Mouse (Mus musculus) midbrain, postnatal 0 days (tissue): Measurements from ENCODE around the gene Myo16. TPM values are rescaled to one million over a fixed set of nuclear protein-coding genes. Genes with fewer than 3 reads are reported as not detected.
A peak's percentile ranks its signal among the peaks of the same experiment; 100 is the strongest.

Experiments
- ATAC-seq: fragments of 200-750 bp; cut with Nextera tagmentation; 2 replicates; pipeline ENCODE4 v1.8.0; 2017; ENCODE audit warnings: moderate number of reproducible peaks, mild to moderate bottlenecking, moderate TSS enrichment, moderate library complexity; ENCODE audit not compliant: low FRiP score
- DNase-seq: peaks from one replicate; pipeline ENCODE4 v3.0.0-alpha.2; 2015; ENCODE audit warnings: low spot score
- H3K27ac ChIP-seq: fragments of 300-500 bp; sonication (generic); 2 replicates; pipeline ENCODE4 v1.5.1; 2014; ENCODE audit warnings: low read depth, mild to moderate bottlenecking, low read length, mixed read lengths
- H3K27me3 ChIP-seq: fragments of 300-500 bp; sonication (generic); 2 replicates; pipeline ENCODE4 v1.6.1; 2014; ENCODE audit warnings: low read length, control low read depth, mixed read lengths; ENCODE audit not compliant: insufficient read depth
- H3K36me3 ChIP-seq: fragments of 300-500 bp; sonication (generic); 2 replicates; pipeline ENCODE4 v1.6.1; 2014; ENCODE audit warnings: low read length, control low read depth, mixed read lengths; ENCODE audit not compliant: insufficient read depth
- H3K4me1 ChIP-seq: fragments of 300-500 bp; sonication (generic); 2 replicates; pipeline ENCODE4 v1.6.1; 2014; ENCODE audit warnings: mild to moderate bottlenecking, control low read depth, antibody characterized with exemption, low read length, mixed read lengths; ENCODE audit not compliant: insufficient read depth
- H3K4me2 ChIP-seq: fragments of 300-500 bp; sonication (generic); 2 replicates; pipeline ENCODE4 v1.6.1; 2014; ENCODE audit warnings: low read depth, mild to moderate bottlenecking, low read length, mixed read lengths; ENCODE audit not compliant: poor library complexity, severe bottlenecking
- H3K4me3 ChIP-seq: fragments of 300-500 bp; sonication (generic); 2 replicates; pipeline ENCODE4 v1.5.1; 2014; ENCODE audit warnings: low read depth, mild to moderate bottlenecking, low read length, moderate library complexity
- H3K9ac ChIP-seq: fragments of 300-500 bp; sonication (generic); replicated peaks from 2 replicates; pipeline ENCODE4 v1.6.1; 2014; ENCODE audit warnings: mild to moderate bottlenecking, low read length, moderate library complexity, mixed read lengths; ENCODE audit not compliant: poor library complexity, severe bottlenecking
- H3K9me3 ChIP-seq: fragments of 300-500 bp; sonication (generic); 2 replicates; pipeline ENCODE4 v1.6.1; 2016; ENCODE audit warnings: low read length, control low read depth
- CTCF ChIP-seq: IDR thresholded peaks from 2 replicates; pipeline ENCODE4 v1.5.1; 2016; ENCODE audit warnings: antibody characterized with exemption, mild to moderate bottlenecking
- WGBS: fragments of 180-500 bp; shearing (Covaris S2); extraction: QIAGEN DNeasy Blood & Tissue Kit; methylation state at CpG from one replicate; pipeline ENCODE4 v1.1.7; 2014; 5-methylcytosine and 5-hydroxymethylcytosine counted together
- polyA plus RNA-seq: library from polyadenylated mRNA; unstranded; fragments of >200 nt; fragmentation: Nextera tagmentation; extraction: Ambion mirVana; gene quantifications from 2 replicates; pipeline ENCODE4 v1.2.1, GENCODE M21; 2015
- total RNA-seq: library from RNA; depleted of rRNA; stranded (reverse); fragments of >200 nt; gene quantifications from 2 replicates; pipeline ENCODE4 v1.2.3, GENCODE M21; 2014

The Myo16 gene
- total and polyA plus RNA-seq, 2 experiments from 2014 or later, result 7.7 to 59.9 TPM

GRCm38 (mm10) chr8:10350451-10350850, 196.7 kb downstream of the Myo16 start:
- H3K27ac ChIP-seq, result no peak overlapping the region
- H3K4me2 ChIP-seq, result no peak overlapping the region
- H3K4me3 ChIP-seq, result no peak overlapping the region
- TF ChIP-seq CTCF, result no peak
- no peaks in the 10 kb centered on the region for H3K27me3 ChIP-seq
- 84% methylated on average over 1 of the region's 1 CpGs for WGBS
- H3K4me1 ChIP-seq, result no peaks in the 10 kb centered on the region
- no peak overlapping the region for H3K9ac ChIP-seq
- no peaks in the 10 kb centered on the region for H3K9me3 ChIP-seq
- DNase-seq (peak; percentile 30), ATAC-seq (no peak)
- no peaks in the 10 kb centered on the region for H3K36me3 ChIP-seq

- Histone ChIP-seq H3K36me3 (no peaks in the 10 kb centered on the region), H3K27ac (no peak overlapping the region), H3K27me3 (no peaks in the 10 kb centered on the region), H3K9ac (no peak overlapping the region), H3K4me3 (no peak overlapping the region), H3K9me3 (no peaks in the 10 kb centered on the region), H3K4me1 (no peaks in the 10 kb centered on the region), H3K4me2 (no peak overlapping the region)
- DNase-seq, result peak; percentile 37
- ATAC-seq, result no peak
- WGBS, result 80% methylated on average over 4 of the region's 4 CpGs
- TF ChIP-seq CTCF, result no peak
Measured at GRCm38 (mm10) chr8:10358711-10359110, 205.0 kb downstream of the Myo16 start.

- no peak overlapping the region for H3K27ac ChIP-seq
- no peaks in the 10 kb centered on the region for H3K27me3 ChIP-seq
- no peak overlapping the region for H3K4me3 ChIP-seq
- ATAC-seq, result no peak
- no peak overlapping the region for H3K9ac ChIP-seq
- no peaks in the 10 kb centered on the region for H3K36me3 ChIP-seq
- no peaks in the 10 kb centered on the region for H3K9me3 ChIP-seq
- no peak for DNase-seq
- H3K4me1 ChIP-seq, result no peaks in the 10 kb centered on the region
- 90% methylated on average over 2 of the region's 2 CpGs for WGBS
- no peak for TF ChIP-seq CTCF
- H3K4me2 ChIP-seq, result no peak overlapping the region
Measured at GRCm38 (mm10) chr8:10362949-10363348, 209.2 kb downstream of the Myo16 start.

GRCm38 (mm10) chr8:10363654-10364406, 210.1 kb downstream of the Myo16 start:
- Histone ChIP-seq H3K27ac (no peak overlapping the region), H3K4me3 (no peak overlapping the region), H3K27me3 (no peaks in the 10 kb centered on the region), H3K9ac (no peak overlapping the region), H3K36me3 (no peaks in the 10 kb centered on the region), H3K4me2 (no peak overlapping the region), H3K4me1 (no peaks in the 10 kb centered on the region), H3K9me3 (no peaks in the 10 kb centered on the region)
- WGBS, result 61% methylated on average over 13 of the region's 13 CpGs
- TF ChIP-seq CTCF, result no peak
- DNase-seq (no peak), ATAC-seq (no peak)

- ATAC-seq (no peak), DNase-seq (no peak)
- no peak overlapping the region for H3K27ac ChIP-seq
- no peak overlapping the region for H3K4me2 ChIP-seq
- 92% methylated on average over 9 of the region's 9 CpGs for WGBS
- H3K4me1 ChIP-seq, result no peaks in the 10 kb centered on the region
- no peak overlapping the region for H3K9ac ChIP-seq
- no peaks in the 10 kb centered on the region for H3K36me3 ChIP-seq
- no peaks in the 10 kb centered on the region for H3K9me3 ChIP-seq
- H3K27me3 ChIP-seq, result no peaks in the 10 kb centered on the region
- no peak for TF ChIP-seq CTCF
- H3K4me3 ChIP-seq, result no peak overlapping the region
Measured at GRCm38 (mm10) chr8:10366141-10366540, 212.4 kb downstream of the Myo16 start.

- Histone ChIP-seq H3K4me1 (no peaks in the 10 kb centered on the region), H3K27ac (no peak overlapping the region), H3K27me3 (no peaks in the 10 kb centered on the region), H3K36me3 (no peaks in the 10 kb centered on the region), H3K9me3 (no peaks in the 10 kb centered on the region), H3K9ac (no peak overlapping the region), H3K4me3 (no peak overlapping the region), H3K4me2 (no peak overlapping the region)
- no peak for TF ChIP-seq CTCF
- WGBS, result 90% methylated on average over 2 of the region's 2 CpGs
- no peak for DNase-seq
- no peak for ATAC-seq
Measured at GRCm38 (mm10) chr8:10372571-10372970, 218.9 kb downstream of the Myo16 start.
